Mouse (Mus musculus): ENCODE results near the gene Tesk1.

DNA sequence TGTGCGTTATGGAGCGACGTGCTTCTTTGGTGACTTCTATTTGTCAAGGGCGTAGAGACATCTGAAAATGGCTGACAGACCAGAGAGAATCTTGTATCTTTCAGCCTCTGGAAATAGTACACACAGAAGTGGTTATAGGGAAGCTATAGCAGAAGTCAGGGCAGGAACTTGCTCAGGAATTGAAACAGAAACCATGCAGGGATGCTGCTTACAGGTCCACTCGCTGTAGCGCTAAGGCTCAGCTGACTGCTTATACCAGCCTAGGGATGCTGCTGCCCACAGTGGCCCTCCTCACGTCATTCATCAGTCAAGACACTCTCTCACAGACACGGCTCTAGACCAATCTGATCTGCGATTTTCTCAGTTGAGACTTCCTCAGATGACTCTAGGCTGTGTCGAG, 28.6 kb downstream of the Tesk1 start:
- no peak for TF ChIP-seq CTCF (conservative IDR thresholded peaks at IDR 0.05; ENCODE audit: insufficient read depth, insufficient read length, low read depth, low read length)
- TF ChIP-seq POLR2A (IDR thresholded peaks at IDR 0.05; ENCODE audit: low read depth, low read length), result no peak

All from kidney, adult 2 months (tissue).